In the genomic region with DNA sequence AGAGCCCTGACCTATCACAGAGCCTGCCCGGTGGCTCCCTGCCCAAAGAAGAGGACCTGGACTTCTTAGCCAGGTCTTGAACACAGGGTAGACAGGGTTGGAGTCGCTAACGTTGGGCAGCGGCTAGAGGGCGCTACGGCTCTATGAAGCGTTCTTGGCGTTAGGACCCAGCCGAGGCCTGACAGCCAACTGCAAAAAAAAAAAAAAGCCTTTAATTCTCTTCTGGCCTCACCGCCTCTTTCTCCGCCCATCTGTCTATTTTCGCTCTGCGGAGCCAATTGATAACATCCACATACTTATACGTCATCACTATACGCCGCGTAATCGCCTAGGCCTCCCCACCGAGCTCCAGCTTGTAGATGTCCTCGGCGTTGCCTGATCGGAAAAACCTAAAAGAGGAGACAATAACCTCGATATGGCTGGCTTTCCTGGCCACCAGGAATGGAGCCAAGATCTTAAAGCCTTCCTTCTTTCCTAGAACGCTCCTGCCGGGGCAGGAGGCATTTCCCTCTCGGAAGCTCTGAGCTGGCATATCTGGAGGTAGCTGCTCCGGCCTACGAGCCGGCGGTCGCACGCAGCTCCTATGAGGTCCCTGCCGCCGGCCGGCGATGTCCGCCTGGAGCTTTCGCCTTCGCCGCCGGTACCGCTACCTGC, we compare ENCODE assay signal across 1 mouse cellular context.
A peak's percentile ranks its signal among the peaks of the same experiment; 100 is the strongest.
TF ChIP-seq lines count a peak whose summit lies in the region.

Gene Slc35b1 (plus strand): TSS at position 374 of the 654 bp plus-strand sequence.

TF ChIP-seq in CH12.LX, 34 proteins besides CTCF, POLR2A, EP300 and RAD21 (continued from another document):
- TF ChIP-seq UBTF (IDR thresholded peaks at IDR 0.05; ENCODE audit: low read depth, low read length) (peak; percentile 70; the same call in 1 of the 2 replicates), USF2 (conservative IDR thresholded peaks at IDR 0.05; ENCODE audit: low read depth, low read length) (peak; percentile 58; the same call in 1 of the 2 replicates), MAFK (IDR thresholded peaks at IDR 0.05; ENCODE audit: insufficient replicate concordance, low read length) (no peak), E2F4 (IDR thresholded peaks at IDR 0.05; ENCODE audit: insufficient replicate concordance, low read depth, low read length) (no peak), MAZ (IDR thresholded peaks at IDR 0.05; ENCODE audit: low read depth, low read length) (no peak), TBP (conservative IDR thresholded peaks at IDR 0.05; ENCODE audit: low read depth, low read length) (no peak; the same call in none of the 2 replicates), MYC (IDR thresholded peaks at IDR 0.05; ENCODE audit: low read depth, low read length) (peak; percentile 86), BHLHE40 (IDR thresholded peaks at IDR 0.05; ENCODE audit: low read depth, low read length) (no peak), SIN3A (IDR thresholded peaks at IDR 0.05; ENCODE audit: low read length) (peak; percentile 96), KAT2A (IDR thresholded peaks at IDR 0.05; ENCODE audit: insufficient replicate concordance, low read length) (peak; percentile 80; the same call in 1 of the 2 replicates), JUN (IDR thresholded peaks at IDR 0.05; ENCODE audit: insufficient read depth, low read depth, low read length) (no peak), POLR2AphosphoS2 (IDR thresholded peaks at IDR 0.05; ENCODE audit: low read depth, low read length) (no peak), JUND (conservative IDR thresholded peaks at IDR 0.05; ENCODE audit: low read depth, low read length) (no peak; the same call in 1 of the 2 replicates), MAX (IDR thresholded peaks at IDR 0.05; ENCODE audit: low read length) (peak; percentile 100), NELFE (IDR thresholded peaks at IDR 0.05; ENCODE audit: low read depth, low read length) (no peak; the same call in 1 of the 2 replicates), SMC3 (IDR thresholded peaks at IDR 0.05; ENCODE audit: low read depth, low read length) (peak; percentile 92), USF1 (IDR thresholded peaks at IDR 0.05; ENCODE audit: low read depth, low read length) (no peak; the same call in 1 of the 2 replicates), ZKSCAN1 (IDR thresholded peaks at IDR 0.05; ENCODE audit: borderline replicate concordance, low read depth, low read length) (no peak), PAX5 (IDR thresholded peaks at IDR 0.05; ENCODE audit: low read length) (no peak), MEF2A (IDR thresholded peaks at IDR 0.05; ENCODE audit: borderline replicate concordance, low read depth, low read length) (peak; percentile 88)
